Comparison of ENCODE assay signal across 21 mouse cellular contexts in the genomic region with DNA sequence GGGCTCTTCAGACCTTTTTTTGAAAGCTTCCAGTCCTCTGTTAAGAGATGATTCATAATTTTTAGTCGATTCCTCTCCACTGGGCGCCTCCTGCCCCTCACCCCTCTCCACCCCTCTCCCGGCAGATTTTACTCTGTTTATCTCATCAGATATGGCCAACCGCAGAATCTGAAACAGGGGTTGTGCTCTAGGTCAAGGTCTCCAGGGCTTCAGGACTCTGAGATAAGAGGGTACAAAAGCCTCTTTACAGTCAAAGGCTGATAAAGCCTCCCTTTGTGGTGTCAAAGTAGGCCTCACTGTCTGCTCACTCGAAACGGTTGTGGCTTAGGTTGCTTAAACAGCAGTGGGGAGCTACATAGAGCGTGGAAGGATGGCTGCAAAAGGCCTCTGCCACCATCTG. TPM values are rescaled to one million over a fixed set of nuclear protein-coding genes. Genes with fewer than 3 reads are reported as not detected.
A peak's percentile ranks its signal among the peaks of the same experiment; 100 is the strongest.
DNase-seq lines count a peak whose midpoint lies in the region; ATAC-seq and TF ChIP-seq lines count a peak whose summit lies in the region.
"Had no signal": no experiment of that assay in that cellular context is flagged by ENCODE, and none has a peak within 500 bp of the region (broad histone marks: within the 10 kb centered on the region; RNA-seq: fewer than 3 reads in every experiment).

No protein-coding gene starts in this region.

- TF ChIP-seq CTCF in lung, postnatal 0 days (IDR thresholded peaks at IDR 0.05) = no peak

- 49% methylated on average over 7 of the region's 7 CpGs for WGBS in intestine, embryonic 16.5 days
- WGBS in liver, embryonic 16.5 days (ENCODE audit: insufficient replicate concordance) = 14% methylated on average over 7 of the region's 7 CpGs
- WGBS in lung, postnatal 0 days = 37% methylated on average over 7 of the region's 7 CpGs

- no peak overlapping the region for H3K4me3 ChIP-seq in intestine, embryonic 16.5 days (ENCODE audit: low read length)
- no peak overlapping the region for H3K4me3 ChIP-seq in liver, embryonic 16.5 days (ENCODE audit: low read depth, low read length)
- H3K4me3 ChIP-seq in lung, postnatal 0 days (ENCODE audit: low read depth, low read length) = no peak overlapping the region
- H3K4me3 ChIP-seq: embryonic facial prominence, embryonic 15.5 days; forebrain, embryonic 10.5 days; hindbrain, embryonic 15.5 days had no signal

- peak overlapping the region; percentile 74 for H3K27ac ChIP-seq in intestine, embryonic 16.5 days (ENCODE audit: low read length)
- no peak overlapping the region for H3K27ac ChIP-seq in liver, embryonic 16.5 days (ENCODE audit: low read length)
- no peak overlapping the region for H3K27ac ChIP-seq in lung, postnatal 0 days (ENCODE audit: low read length)
- H3K27ac ChIP-seq: embryonic facial prominence, embryonic 15.5 days; forebrain, embryonic 10.5 days; hindbrain, embryonic 15.5 days had no signal

- H3K36me3 ChIP-seq in intestine, embryonic 16.5 days (ENCODE audit: control insufficient read depth, insufficient read depth, low read length) = peaks cover 2% of the 10 kb centered on the region; the same call in 1 of the 2 replicates
- no peaks in the 10 kb centered on the region for H3K36me3 ChIP-seq in liver, embryonic 16.5 days (ENCODE audit: control insufficient read depth, insufficient read depth)
- H3K36me3 ChIP-seq in lung, postnatal 0 days (ENCODE audit: insufficient read depth, low read length) = no peaks in the 10 kb centered on the region
- H3K36me3 ChIP-seq: embryonic facial prominence, embryonic 15.5 days; forebrain, embryonic 10.5 days; hindbrain, embryonic 15.5 days had no signal

- no peak overlapping the region for H3K9ac ChIP-seq in intestine, embryonic 16.5 days (ENCODE audit: low read depth, low read length)
- no peak overlapping the region for H3K9ac ChIP-seq in liver, embryonic 16.5 days (ENCODE audit: low read depth, low read length)
- H3K9ac ChIP-seq in lung, postnatal 0 days (replicated peaks; ENCODE audit: low read depth) = no peak overlapping the region
- H3K9ac ChIP-seq: embryonic facial prominence, embryonic 15.5 days; hindbrain, embryonic 15.5 days had no signal

- H3K27me3 ChIP-seq in intestine, embryonic 16.5 days (replicated peaks; ENCODE audit: control insufficient read depth, insufficient read depth, low read length) = no peaks in the 10 kb centered on the region
- H3K27me3 ChIP-seq in liver, embryonic 16.5 days (ENCODE audit: control insufficient read depth, insufficient read depth, low read depth, low read length) = no peaks in the 10 kb centered on the region
- H3K27me3 ChIP-seq in lung, postnatal 0 days (replicated peaks; ENCODE audit: insufficient read depth, low read length) = no peaks in the 10 kb centered on the region
- H3K27me3 ChIP-seq: embryonic facial prominence, embryonic 15.5 days; hindbrain, embryonic 15.5 days; Patski had no signal

- ATAC-seq in intestine, embryonic 16.5 days = peak; percentile 90
- ATAC-seq in liver, embryonic 16.5 days (ENCODE audit: low read depth) = peak; percentile 53
- ATAC-seq in lung, postnatal 0 days = no peak
- no peak for ATAC-seq in cerebellum, adult (ENCODE audit: insufficient number of reproducible peaks, low FRiP score, low TSS enrichment)
- ATAC-seq: Patski had no signal

- peak; percentile 27 for DNase-seq in adrenal gland, adult 2 months
- no peak for DNase-seq in adrenal gland, postnatal 4 days (ENCODE audit: low spot score in 2 of 2)
- DNase-seq in 416B (ENCODE audit: low read depth) = peak; percentile 99
- no peak for DNase-seq in lung, postnatal 0 days (ENCODE audit: low spot score)
- no peak for DNase-seq in spleen, postnatal 14 days (ENCODE audit: low spot score in 2 of 2)
- DNase-seq: cerebellum, adult 8-10 months; embryo, embryonic 11 days; gastrocnemius, postnatal 25 days; heart, postnatal 10 days; kidney, adult 2 months; kidney, postnatal 4 days; lung, postnatal 10 days; right cerebral cortex, postnatal 14 days; thymus, adult 2 months had no signal

- no peaks in the 10 kb centered on the region for H3K9me3 ChIP-seq in intestine, embryonic 16.5 days (ENCODE audit: control insufficient read depth, low read length)
- H3K9me3 ChIP-seq in liver, embryonic 16.5 days (replicated peaks; ENCODE audit: control insufficient read depth, low read length) = no peaks in the 10 kb centered on the region
- no peaks in the 10 kb centered on the region for H3K9me3 ChIP-seq in lung, postnatal 0 days (ENCODE audit: low read length)
- H3K9me3 ChIP-seq: embryonic facial prominence, embryonic 15.5 days; forebrain, embryonic 10.5 days; hindbrain, embryonic 15.5 days had no signal

- H3K4me2 ChIP-seq in intestine, embryonic 16.5 days (ENCODE audit: low read depth, low read length) = no peak overlapping the region
- H3K4me2 ChIP-seq in liver, embryonic 16.5 days (ENCODE audit: low read depth, low read length) = no peak overlapping the region
- no peak overlapping the region for H3K4me2 ChIP-seq in lung, postnatal 0 days (replicated peaks; ENCODE audit: low read depth, low read length)
- H3K4me2 ChIP-seq: embryonic facial prominence, embryonic 15.5 days; hindbrain, embryonic 15.5 days had no signal

- TF ChIP-seq EP300 in lung, postnatal 0 days (IDR thresholded peaks at IDR 0.05) = no peak

- H3K4me1 ChIP-seq in intestine, embryonic 16.5 days (ENCODE audit: control insufficient read depth, insufficient read depth, low read length) = peaks cover 4% of the 10 kb centered on the region
- peaks cover 5% of the 10 kb centered on the region for H3K4me1 ChIP-seq in liver, embryonic 16.5 days (ENCODE audit: control insufficient read depth, low read depth, low read length)
- H3K4me1 ChIP-seq in lung, postnatal 0 days (ENCODE audit: insufficient read depth, low read depth, low read length) = no peaks in the 10 kb centered on the region
- H3K4me1 ChIP-seq: embryonic facial prominence, embryonic 15.5 days; forebrain, embryonic 10.5 days; hindbrain, embryonic 15.5 days had no signal

RNA-seq across cellular contexts. Expression of gene Tmem86a, which starts 8.9 kb away (rescaled TPM):
- 10 to 100 TPM; 17.9 to 61.5 TPM for total RNA-seq in adrenal gland, adult 2 months (2021)
- 93.2 and 164 TPM in 2 replicates for polyA plus RNA-seq in adrenal gland, adult 2 months (2012; rRNA removed)
- total RNA-seq in adrenal gland, postnatal 4 days (2021) = 10 to 100 TPM; 35.2 to 42.8 TPM
- 59.3 and 63.1 TPM in 2 replicates for polyA plus RNA-seq in intestine, embryonic 16.5 days (2015; fragmentation: Nextera tagmentation; extraction: Ambion mirVana)
- 25.3 and 25.6 TPM in 2 replicates for polyA plus RNA-seq in liver, embryonic 16.5 days (2015; fragmentation: Nextera tagmentation; extraction: Ambion mirVana)
- 36.2 and 36.5 TPM in 2 replicates for polyA plus RNA-seq in lung, postnatal 0 days (2015; fragmentation: Nextera tagmentation; extraction: Ambion mirVana)

RNA-seq across cellular contexts. Expression of gene Spty2d1, which starts 51.1 kb away (rescaled TPM):
- total RNA-seq in adrenal gland, adult 2 months (2021) = 10 to 100 TPM; 16.6 to 20.5 TPM
- polyA plus RNA-seq in adrenal gland, adult 2 months (2012; rRNA removed) = 2.7 and 4.4 TPM in 2 replicates
- 10 to 100 TPM; 16.6 to 18.2 TPM for total RNA-seq in adrenal gland, postnatal 4 days (2021)
- 15.2 and 16.5 TPM in 2 replicates for polyA plus RNA-seq in intestine, embryonic 16.5 days (2015; fragmentation: Nextera tagmentation; extraction: Ambion mirVana)
- polyA plus RNA-seq in liver, embryonic 16.5 days (2015; fragmentation: Nextera tagmentation; extraction: Ambion mirVana) = 12.1 and 12.6 TPM in 2 replicates
- 13.1 and 14.9 TPM in 2 replicates for polyA plus RNA-seq in lung, postnatal 0 days (2015; fragmentation: Nextera tagmentation; extraction: Ambion mirVana)

Comparison
In these comparisons a context has a peak if more than half of its experiments do, and no peak if none do; other contexts are left out.
1. DNase-seq: peak in adrenal gland, adult 2 months (single experiment) and 416B (single experiment); none in adrenal gland, postnatal 4 days (0 of 2), lung, postnatal 0 days (single experiment) and spleen, postnatal 14 days (0 of 2).
2. ATAC-seq: peak in intestine, embryonic 16.5 days (single experiment) and liver, embryonic 16.5 days (single experiment); none in lung, postnatal 0 days (single experiment) and cerebellum, adult (single experiment).